Mouse (Mus musculus) kidney, postnatal 36 days (tissue): ENCODE data around the gene Selenos.

ENCODE experiments used
- DNase-seq, 2 experiments: peaks; one replicate each; pipeline ENCODE4 v3.0.0; 2021 to 2022; ENCODE audit warnings: mixed read lengths in 2 of 2

Selenos gene

DNA sequence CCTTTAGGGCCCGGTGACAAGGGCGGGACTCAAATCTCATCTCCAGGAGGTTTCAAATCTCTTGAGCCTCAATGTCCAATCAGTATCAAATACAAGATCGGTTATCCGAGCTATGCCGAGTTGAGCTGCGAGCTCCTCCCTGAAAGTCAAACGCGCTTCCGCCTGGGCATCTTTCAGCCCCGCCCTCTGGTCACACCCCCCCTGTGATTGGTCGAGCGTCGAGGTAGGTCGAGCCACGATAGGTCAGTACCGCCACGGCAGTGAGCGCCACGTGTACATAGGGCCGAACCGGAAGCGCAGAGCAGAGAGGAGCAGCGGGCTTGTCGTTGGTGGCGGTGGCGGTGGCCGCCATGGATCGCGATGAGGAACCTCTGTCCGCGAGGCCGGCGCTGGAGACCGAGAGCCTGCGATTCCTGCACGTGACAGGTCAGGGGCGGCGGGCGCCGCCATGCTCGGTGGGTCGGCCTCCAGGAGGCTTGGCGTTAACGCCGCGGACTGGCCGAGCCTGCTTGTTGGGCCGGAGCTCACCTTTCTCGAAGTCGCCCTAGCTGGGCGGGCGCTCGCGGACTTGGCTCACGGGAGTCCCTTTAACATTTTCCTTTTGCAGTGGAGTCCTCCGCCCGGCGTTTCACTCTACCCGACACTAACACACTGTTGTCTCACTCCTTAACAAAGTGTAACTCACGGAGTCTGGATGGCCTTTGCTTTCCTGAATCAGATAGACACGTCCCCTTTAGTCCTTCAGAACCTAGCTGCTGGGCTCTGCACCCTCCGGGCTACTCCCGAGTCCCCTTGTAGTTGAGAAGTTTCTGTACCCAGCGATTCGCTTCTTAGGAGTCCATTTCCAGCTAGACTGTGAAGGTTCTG lies at the start of gene Selenos:
Gene Selenos (plus strand): TSS at position 286 of the 867 bp plus-strand sequence.
- DNase-seq: peak; percentile 97 to 98

DNA sequence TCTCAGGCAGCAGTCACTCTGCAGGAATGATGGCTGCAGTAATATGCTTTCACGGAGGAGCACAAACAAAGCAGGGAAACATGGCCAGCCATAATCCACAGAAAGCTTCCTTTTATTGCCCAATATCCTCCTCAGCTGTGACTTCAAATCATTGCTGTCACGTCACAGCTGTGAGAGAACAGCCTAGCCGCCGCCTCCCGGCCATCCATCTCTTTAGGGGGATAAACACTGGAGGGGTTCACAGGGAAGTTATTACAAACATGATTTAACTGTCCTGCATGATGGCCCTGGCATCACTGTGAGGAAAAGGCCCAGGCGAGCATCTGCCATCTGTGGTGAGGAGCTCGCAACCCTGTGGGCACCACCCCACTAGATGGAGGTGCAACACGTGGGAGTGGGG lies 42.6 kb upstream of the Selenos start:
- no peak for DNase-seq

DNA sequence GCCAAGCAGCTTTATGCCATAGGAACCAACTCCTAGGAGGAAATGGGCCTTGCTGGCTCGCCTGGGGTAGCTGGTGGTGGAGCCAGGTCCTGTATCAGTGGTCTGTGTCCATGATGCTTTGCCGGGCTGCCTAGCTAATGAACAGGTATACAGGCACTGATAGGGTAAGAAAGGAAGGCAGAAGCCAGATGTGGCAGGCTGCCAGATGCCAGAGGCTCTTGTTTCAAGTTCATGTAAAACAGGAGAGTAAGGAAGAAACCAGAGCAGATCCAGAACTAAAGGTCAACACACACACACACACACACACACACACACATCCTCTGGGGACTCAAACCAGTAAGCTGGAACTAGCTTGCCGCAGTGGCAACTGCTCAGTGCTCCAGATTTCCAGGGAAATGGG lies 41.2 kb upstream of the Selenos start:
- DNase-seq: peak; percentile 2 to 22

DNA sequence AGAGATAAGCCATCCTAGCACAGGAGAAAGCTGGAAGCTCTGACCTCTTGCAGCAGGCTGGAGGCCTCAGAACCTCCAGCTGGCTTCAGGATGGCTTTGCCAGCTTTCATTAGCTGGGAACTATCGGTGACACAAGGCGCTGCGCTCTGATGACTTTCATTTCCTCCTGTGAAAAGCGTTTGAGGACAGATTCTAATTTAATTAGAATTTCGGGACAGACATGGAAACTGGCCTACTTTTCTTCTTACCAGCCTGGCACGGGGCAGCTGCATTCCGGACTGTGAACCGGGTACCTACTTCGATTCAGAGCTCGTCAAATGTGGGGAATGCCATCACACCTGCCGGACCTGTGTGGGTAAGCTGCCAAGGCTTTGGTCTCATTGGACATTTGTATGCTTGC lies 40.7 kb upstream of the Selenos start:
- DNase-seq: no peak

DNA sequence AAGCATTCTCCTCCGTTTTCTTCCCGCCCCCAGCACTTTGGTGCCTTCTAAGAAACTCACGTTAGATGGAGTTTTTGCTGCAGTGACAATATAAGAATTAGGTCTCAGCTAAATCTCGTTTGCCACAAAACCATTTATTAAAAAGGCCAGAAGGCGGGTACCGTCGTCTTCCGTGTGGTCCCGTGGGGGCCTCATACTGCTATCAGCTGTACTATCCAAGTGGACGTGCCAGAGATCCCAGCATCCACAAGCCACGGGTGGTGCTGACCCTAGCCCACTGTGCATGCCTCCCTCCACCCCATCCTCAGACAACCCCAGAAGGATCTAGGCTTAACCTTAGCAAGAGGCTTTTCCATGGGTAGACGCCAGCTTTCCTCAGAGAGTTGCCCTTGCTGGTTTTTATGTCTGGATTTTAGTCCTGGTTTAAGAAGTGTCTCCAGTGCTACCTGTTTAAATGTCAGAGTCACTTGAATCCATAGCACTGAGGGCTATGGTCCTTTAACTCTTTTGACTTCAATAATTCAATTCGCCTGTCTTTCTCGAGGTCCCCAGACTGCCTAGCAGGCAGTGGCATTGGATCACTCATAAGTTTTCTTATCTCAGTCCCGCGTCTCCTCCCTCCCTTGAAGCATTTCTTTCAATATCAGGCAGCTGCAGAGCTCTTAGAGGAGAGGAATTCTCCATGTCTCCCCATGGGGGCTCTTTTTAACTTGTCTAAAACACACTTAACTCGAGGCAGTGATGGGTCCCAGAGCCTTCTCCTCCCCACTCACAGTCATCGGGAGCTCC lies 39.2 kb upstream of the Selenos start:
- no peak for DNase-seq

DNA sequence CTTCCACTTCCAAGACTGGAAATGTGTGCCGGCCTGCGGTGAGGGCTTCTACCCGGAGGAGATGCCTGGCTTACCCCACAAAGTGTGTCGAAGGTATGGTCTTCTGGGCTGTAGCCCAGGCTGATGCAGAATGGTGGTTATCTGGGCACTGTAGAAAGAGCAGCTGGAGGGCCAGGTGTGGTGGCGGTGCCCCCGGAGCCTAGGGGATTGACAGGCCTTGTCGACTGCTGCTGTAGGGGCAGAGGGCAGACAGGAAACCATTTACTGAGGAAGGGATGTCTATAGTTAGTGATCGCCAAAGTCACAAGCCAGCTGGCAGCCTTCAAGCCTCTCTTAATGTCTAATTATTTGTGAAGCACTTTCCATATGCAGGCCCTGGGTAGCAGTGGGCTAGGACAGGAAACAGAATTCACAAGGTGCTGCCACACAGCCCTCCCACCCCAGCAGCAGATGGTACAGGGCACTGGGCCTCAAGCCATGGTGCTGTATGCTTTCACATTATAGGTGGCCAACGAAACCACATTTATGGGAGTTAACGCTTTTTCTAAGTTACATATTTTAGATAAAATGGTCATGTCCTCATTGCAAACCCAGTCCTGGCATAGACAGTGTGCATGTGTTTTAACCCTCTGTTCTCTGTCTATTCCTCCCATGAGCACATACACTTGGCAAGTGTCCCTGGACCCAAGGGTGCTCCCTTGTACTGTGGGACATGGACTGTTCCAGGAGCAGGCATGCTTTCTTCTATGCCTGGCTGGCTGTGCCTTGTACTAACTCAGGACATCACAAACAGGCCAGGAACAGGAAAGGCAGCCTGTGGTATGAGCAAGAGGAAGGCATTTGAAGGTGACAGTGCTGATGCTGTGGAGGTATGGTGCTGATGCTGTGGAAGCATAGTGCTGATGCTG lies 35.6 kb upstream of the Selenos start, which contains the start of gene Gm45213:
Gene Gm45213 (plus strand): TSS at position 51 of the 908 bp plus-strand sequence.
- DNase-seq: no peak

DNA sequence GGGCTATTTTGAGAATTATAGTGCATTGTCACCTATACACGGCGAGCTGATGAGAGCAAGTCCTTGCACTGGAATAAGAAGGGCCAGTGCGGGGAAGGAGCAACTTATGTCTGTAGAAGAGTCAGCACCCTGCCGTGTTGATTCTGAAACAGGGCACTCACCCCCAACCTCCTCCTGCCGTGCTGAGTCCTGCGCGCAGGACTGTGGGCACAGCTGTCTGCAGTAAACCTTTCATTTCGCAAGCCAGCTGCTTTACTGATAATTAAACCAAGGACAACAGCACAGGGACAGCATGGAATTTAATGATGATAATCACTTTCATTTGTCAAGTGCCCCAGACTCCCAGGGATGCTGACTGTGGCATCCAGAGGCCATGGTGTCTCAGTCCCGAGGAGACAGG lies 34.8 kb upstream of the Selenos start:
- DNase-seq: no peak

DNA sequence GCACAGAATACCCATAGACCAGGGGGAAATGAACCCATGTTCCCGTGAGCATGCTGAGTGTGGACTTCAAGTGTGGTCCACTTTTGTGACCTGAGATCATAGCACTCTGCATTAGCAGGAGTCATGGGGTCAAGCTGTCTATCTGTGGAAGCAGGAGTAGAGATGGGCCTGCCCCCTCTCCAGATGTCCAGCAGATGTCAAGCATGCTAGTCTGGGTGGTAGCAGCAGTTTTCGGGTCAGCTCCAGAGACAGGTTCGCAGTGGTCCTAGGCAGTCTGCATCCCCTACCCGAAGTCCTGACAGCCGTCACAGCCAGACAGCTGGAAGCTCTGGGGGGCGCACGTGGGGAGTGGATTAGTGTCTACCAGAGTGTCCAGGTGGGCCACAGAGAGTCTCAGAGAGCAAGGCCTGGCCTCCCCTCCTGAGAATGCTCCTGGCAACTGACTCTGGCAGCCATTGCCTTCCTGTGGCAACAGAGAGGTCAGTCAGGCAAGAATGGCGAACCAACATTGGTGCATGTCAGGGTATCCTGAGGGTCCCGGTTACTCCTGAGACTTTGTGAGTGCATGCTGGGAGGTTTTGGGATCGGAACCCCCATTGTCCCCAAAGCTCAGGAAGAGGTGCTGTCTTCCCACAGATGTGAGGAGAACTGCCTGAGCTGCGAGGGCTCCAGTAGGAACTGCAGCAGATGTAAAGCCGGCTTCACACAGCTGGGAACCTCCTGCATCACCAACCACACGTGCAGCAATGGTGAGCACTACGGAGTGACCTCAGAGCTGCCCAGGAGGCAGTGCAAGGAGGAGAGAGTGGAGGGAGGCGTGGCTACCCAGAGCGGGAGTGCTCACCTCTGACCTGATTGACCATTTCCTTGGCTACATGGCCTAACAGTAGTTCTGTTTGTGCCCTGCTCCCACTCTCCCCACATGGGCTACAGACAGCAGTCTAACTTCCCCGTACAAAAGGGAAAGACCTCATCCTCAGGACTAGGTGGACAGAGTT lies 32.2 kb upstream of the Selenos start:
- DNase-seq: no peak

DNA sequence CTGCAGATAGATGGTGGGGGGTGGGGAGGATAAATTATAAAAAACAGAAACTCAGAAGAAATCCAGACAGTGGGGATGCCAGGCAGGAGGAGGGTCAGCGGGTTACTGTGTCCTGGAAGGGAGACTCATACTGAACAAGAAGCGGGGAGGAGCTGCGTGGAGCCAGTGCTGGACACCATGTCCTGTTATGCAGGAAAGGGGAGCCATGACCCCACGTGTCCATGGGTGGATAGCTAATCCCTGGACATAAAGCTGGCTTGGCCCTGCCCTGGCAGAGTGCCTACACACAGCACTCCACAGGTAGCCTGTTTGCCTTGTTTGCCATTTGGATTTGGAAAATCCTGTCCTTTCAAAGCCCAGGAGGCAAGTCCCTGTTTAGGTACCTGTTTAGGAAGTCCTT lies 31.5 kb upstream of the Selenos start:
- no peak for DNase-seq

DNA sequence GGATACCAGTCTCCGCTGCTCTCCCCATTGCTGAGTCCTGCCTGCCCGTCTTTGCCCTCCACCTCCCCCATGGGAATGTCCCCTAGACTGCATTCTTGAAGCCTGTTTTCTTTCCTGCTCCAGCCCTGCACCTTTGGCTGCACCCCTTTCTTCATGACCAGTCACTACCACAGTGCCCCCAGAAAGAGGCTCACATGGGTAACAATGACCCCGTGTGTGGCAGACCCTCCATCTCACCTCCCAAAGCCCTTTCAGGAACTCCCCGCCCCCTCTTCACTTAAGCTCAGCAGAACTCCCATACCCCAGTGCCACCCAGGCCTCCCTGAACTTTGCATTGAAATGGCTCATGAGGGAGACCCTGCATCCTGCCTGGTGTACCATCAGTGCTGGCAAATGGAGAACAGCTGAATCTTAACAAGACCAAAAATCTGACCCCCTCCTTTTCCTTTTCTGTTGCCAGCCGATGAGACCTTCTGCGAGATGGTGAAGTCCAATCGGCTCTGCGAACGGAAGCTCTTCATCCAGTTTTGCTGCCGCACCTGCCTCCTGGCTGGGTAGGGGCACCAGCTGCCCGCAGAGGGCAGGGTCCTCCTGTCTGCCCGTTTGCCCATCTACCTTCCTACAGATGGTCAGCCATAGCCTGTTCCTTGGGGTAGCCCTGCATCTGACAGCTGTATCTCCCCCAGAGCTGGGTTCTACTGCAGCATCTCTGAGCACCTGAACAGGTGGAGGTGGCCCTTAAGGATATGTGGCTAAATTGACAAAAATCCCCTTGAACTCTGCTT lies 30.8 kb upstream of the Selenos start:
- no peak for DNase-seq

DNA sequence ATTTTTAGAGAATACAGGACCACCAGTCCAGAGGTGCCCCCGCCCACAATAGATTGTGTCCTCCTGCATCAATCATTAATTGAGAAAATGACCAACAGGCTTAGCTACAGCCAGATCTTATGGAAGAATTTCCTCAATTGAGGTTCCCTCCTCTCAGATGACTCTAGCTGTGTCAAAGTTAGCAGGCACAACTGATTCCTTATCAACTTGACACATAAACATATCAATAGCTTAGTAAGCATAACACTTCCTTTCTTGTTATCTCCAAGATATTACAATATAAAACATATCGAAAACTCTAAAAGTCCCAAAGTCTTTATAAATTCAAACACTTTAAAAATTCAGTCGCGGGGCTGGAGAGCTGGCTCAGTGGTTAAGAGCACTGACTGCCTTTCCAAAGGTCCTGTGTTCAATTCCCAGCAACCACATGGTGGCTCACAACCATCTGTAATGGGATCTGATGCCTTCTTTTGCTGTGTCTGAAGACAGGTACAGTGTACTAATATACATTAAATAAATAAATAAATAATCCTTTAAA lies 25.4 kb upstream of the Selenos start:
- DNase-seq: no peak

DNA sequence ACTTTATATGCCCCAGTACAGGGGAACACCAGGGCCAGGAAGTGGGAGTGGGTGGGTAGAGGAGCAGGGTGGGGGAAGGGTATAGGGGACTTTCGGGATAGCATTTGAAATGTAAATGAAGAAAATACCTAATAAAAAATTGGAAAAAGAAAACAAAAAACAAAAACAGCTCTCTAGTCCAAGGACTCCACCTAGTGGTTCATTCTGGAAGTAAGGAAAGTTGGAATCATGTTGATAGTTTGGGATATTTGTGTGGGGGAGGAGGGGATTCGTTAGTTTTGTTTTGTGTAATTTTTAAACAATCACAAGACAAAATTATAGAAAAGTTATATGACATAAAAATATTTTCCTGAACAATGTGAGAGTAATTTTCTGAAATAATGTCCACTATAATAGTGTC lies 24.1 kb upstream of the Selenos start:
- DNase-seq: peak in 1 of 2 experiments; percentile 26

DNA sequence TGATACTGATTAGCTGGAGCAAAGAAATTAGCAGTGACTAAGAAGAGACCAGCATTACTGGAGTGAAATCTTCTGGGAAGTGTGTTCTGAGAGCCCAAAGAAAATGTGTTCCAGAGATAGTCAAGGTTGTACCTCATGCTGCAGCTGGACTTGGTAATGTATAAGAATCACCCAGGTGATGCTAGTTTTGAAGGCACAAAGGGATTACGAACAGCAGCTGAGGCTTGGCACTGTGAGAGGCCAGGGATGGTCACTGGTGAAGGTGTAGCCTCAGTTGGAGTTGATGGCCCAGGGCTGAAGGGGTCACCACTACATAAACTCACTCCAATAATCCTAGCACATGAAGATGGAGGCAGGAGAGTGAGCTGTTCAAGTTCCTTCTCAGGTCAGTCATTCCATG lies 20.7 kb upstream of the Selenos start, which contains the start of gene Snrpa1:
Gene Snrpa1 (plus strand): TSS at position 301 of the 400 bp plus-strand sequence.
- DNase-seq: no peak

DNA sequence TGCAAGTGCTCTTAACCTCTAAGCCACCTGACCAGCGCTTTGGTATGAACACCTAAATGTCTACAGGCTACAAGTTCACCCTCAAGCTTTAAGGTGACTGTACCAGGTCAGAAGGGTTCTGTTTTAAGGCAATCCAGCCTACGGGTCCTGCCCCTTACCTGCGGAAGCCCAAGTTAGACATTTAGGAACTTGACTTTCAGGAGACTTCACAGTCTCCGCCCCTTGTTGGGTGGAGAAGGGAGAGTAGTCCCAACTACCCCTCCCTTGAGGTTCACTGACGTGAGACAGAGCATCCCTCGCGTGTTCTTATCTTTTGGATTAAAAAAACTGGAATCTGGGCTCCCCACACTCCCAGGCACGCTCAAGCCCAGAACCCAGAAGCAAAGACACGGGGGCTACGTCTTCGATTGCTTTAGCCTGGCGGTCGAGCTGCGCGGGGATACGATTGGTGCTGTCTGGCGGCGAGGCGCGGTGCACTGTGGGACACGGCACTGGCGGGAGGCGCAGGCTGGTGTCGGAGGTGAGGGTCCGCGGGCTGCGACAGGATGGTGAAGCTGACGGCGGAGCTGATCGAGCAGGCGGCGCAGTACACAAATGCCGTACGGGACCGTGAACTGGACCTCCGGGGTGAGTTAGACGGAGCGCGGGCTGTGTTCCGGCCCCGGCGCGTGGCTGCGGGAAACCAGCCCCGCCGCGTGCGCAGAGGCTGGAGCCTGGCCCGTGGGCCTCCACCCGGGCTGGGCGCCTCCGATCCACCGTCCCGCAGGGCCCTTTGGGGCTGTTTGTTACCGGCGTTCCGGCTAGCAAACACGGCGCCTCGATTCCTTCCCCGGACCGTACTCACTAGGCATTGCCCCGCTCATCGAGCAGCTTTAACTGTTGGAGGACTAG lies 19.1 kb upstream of the Selenos start:
- DNase-seq: peak; percentile 92 to 93

DNA sequence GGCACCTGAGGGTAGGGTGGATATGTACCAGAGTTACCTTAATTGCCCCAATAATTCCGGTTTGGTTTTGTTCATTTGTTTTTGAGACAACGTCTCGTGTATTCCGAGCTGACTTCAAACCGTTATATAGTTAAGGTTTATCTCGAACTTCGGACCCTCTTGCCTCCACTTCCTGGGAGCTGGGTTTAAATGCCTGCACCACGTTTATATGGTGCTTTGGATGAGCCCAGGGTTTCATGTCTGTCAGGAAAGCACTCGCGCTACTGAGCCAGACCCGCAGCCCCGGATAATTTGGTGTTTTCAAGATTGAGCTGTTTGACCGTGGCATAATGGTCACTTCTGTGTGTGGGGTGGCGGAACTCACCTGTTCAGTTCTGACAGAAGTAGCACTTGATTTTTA lies 18.4 kb upstream of the Selenos start:
- peak in 1 of 2 experiments; percentile 11 for DNase-seq

DNA sequence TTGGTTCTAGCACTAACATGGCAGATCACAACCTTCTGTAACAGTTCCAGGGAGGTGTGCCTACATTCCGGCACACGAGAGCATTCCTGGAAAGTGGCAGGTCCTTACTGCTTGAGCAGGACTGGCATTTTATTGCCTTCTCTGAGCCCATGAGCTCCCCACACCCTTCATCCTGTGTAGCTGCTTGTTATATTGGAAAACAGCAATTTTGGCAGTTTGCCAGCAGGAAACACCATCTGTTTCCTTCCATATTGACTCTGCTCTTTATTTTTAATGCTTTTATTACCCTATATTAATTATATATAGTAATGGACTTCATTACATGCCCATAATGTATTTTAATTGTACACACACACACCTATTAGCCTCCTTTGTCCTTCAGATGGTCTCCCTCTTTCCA lies 3.0 kb upstream of the Selenos start:
- DNase-seq: peak in 1 of 2 experiments; percentile 10

DNA sequence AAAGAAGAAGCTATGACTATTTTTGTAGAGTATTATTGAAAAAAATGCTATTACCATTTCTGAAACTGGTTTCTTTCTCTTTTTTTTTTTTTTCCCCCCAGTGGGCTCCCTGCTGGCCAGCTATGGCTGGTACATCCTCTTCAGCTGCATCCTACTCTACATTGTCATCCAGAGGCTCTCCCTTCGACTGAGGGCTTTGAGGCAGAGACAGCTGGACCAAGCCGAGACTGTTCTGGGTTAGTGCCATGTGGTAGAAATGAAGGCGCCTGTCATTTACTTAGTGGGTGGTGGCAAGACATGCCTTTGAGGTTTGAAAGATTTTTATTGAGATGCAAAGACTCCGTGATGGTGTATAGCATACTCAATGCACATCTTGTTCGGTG lies 773 bp downstream of the Selenos start:
- no peak for DNase-seq

DNA sequence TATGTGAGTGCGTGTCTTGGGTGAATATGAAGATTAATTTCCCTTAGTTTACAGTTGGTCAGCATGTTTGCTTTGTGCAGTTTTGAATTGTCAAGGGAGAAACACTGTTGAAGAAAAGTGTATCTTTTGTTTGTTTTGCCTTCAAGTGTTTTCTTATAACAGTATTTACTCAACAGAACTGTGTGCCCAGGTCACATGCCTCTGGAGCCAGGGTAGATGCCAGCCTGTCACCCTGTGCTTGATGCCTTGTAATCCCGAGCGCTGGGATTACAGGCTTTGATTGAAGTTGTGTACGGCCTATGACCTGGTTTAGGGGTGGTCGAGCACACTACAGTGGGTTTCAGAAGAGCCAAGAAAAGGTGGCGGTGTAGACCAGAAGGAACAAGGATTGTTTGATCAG lies 4.3 kb downstream of the Selenos start:
- no peak for DNase-seq

DNA sequence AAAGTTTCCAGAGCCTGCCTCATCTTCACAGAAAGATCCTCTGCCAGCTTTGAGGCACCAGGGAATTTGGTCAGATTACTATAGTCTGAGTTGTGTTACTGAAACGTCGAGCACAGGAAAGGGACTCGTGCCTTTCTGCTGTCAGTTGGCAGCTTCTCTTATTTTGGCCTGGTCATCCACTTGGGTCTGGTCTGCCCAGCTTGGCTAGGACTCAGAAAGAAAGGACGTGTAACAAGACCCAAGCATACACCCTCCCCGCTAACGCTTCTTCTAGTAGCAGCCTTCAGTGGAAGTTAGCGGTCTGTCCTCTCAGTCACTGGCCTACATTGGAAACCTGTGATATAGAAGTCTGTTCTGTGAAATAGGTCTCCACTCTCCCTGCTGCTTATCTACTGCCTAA lies 5.1 kb downstream of the Selenos start:
- DNase-seq: no peak
